Mouse (Mus musculus): ENCODE results near the gene Apba1. TPM values are rescaled to one million over a fixed set of nuclear protein-coding genes. Genes with fewer than 3 reads are reported as not detected.

Apba1 gene
- polyA plus RNA-seq, 1 experiment from 2014 or later, result 0.02 TPM

DNA sequence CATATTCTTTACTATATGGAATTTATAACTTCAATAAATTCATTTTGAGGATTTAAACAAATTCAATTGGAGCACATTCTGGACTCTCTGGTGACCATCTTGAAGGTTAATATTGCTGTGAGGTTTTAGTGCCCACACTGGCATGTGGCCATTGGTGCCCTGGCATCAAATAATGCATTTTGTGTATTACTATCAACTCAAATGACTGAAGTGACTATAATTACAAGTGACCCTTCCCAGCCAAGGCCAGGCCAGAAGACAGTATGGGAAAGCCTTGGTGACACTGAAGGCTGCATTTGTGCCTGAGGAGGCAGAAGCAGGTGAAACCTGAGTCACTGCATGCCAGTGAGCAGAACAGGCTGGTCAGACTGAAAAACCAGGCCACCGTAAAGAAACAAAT is 50.5 kb downstream of the Apba1 start:
- DNase-seq, result no peak
- Histone ChIP-seq H3K9ac (no peak overlapping the region), H3K9me3 (replicated peaks) (no peaks in the 10 kb centered on the region), H3K27ac (no peak overlapping the region), H3K36me3 (no peaks in the 10 kb centered on the region), H3K27me3 (no peaks in the 10 kb centered on the region), H3K4me2 (no peak overlapping the region), H3K4me3 (replicated peaks) (no peak overlapping the region), H3K4me1 (replicated peaks) (no peaks in the 10 kb centered on the region)
- ATAC-seq (ENCODE audit: low read depth), result no peak
- 85% methylated on average over 1 of the region's 1 CpGs for WGBS (ENCODE audit: insufficient replicate concordance)

DNA sequence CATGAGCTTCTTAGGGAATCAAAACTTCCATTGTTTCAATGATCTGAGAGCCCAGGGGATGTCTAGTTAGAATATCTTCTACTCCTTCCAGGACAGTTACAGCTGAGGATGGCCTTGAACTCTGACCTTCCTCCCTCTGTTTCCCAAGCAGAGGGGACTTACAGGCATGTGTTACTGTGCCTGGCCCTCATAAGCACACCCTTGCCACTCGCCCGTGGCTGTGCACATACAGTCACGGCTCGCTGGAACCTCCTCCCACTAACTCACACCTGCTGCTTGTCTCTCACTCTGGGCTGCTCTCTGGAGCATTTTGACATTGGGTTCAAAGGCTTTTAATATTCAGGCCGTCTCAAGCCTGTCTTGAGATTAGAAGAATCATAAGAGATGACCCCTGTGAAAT is 51.8 kb downstream of the Apba1 start:
- Histone ChIP-seq H3K36me3 (no peaks in the 10 kb centered on the region), H3K9ac (no peak overlapping the region), H3K4me1 (replicated peaks) (no peaks in the 10 kb centered on the region), H3K27ac (no peak overlapping the region), H3K4me3 (replicated peaks) (no peak overlapping the region), H3K27me3 (no peaks in the 10 kb centered on the region), H3K9me3 (replicated peaks) (no peaks in the 10 kb centered on the region), H3K4me2 (no peak overlapping the region)
- WGBS (ENCODE audit: insufficient replicate concordance), result 63% methylated on average over 5 of the region's 5 CpGs
- DNase-seq (no peak), ATAC-seq (ENCODE audit: low read depth) (no peak)

DNA sequence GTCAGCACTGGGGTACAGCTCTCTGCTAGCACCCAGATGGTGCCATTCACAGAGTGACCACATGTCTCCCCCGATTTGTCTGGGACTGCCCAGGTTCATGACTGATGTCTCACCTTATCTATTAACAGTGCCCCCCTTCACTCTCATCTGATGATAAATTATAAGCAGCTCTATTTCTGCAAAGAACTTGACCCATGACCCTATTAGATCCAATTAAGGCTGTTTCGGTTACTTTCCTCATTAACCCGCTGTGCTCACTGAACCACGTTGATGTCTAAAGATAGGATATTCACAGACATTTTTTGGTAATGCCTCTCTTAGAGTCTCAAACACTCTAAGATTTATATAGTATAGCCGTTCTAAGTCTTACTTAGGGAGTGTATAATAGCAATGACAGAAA is 52.3 kb downstream of the Apba1 start:
- ATAC-seq (ENCODE audit: low read depth), result no peak

DNA sequence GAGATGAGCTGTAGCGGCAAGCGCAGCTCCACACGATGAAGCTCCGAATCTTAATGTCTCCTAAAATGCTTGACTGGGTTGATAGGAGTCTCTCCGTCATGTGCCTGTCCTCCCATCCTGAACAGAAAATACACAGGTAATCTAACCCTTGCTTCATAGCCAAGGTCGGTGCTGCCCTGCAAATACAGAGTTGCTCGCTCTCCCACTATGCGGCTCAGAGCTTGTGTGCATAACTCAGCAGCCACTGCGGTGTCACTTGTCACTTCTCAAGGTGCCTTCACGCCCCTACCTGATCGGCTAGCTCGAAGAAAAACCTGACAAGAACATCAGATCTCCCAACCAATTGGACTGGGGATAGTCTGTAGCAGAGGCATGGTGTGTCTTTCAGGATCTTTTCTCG is 58.1 kb downstream of the Apba1 start:
- no peak overlapping the region for H3K9ac ChIP-seq
- WGBS (ENCODE audit: insufficient replicate concordance), result 75% methylated on average over 13 of the region's 13 CpGs
- no peak overlapping the region for H3K27ac ChIP-seq
- DNase-seq (no peak), ATAC-seq (ENCODE audit: low read depth) (no peak)
- H3K27me3 ChIP-seq, result no peaks in the 10 kb centered on the region
- H3K36me3 ChIP-seq, result no peaks in the 10 kb centered on the region
- H3K9me3 ChIP-seq (replicated peaks), result no peaks in the 10 kb centered on the region
- H3K4me2 ChIP-seq, result no peak overlapping the region
- no peaks in the 10 kb centered on the region for H3K4me1 ChIP-seq (replicated peaks)
- H3K4me3 ChIP-seq (replicated peaks), result no peak overlapping the region

More for the DNA sequence above, 52.3 kb downstream of the Apba1 start:
- Histone ChIP-seq H3K36me3 (no peaks in the 10 kb centered on the region), H3K4me1 (replicated peaks) (no peaks in the 10 kb centered on the region), H3K4me2 (no peak overlapping the region), H3K27me3 (no peaks in the 10 kb centered on the region), H3K27ac (no peak overlapping the region), H3K9me3 (replicated peaks) (no peaks in the 10 kb centered on the region), H3K9ac (no peak overlapping the region), H3K4me3 (replicated peaks) (no peak overlapping the region)
- DNase-seq, result no peak
- 70% methylated on average over 5 of the region's 5 CpGs for WGBS (ENCODE audit: insufficient replicate concordance)

DNA sequence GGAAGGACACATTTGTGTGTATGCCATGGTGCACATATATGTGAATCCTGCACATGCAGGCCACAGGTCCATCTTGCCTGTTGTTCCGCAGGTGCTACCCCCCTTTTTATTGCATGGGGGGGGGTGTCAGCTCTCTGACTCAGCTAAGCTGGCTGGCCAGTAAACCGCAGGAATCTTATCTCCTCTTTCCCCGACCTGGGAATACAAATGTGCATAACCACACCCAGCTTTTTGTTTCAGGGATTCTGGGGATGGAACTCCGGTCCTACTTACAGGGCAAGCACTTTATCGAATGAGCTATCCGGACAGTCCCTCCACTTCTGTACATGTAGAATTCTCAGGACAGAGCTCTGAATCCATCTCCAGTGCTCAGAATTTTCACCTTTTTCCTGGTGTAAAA is 58.5 kb downstream of the Apba1 start:
- no peak overlapping the region for H3K27ac ChIP-seq
- no peaks in the 10 kb centered on the region for H3K27me3 ChIP-seq
- no peak overlapping the region for H3K4me2 ChIP-seq
- H3K9me3 ChIP-seq (replicated peaks), result no peaks in the 10 kb centered on the region
- ATAC-seq (ENCODE audit: low read depth), result no peak
- no peak for DNase-seq
- WGBS (ENCODE audit: insufficient replicate concordance), result 53% methylated on average over 6 of the region's 6 CpGs
- no peaks in the 10 kb centered on the region for H3K4me1 ChIP-seq (replicated peaks)
- H3K4me3 ChIP-seq (replicated peaks), result no peak overlapping the region
- no peak overlapping the region for H3K9ac ChIP-seq
- H3K36me3 ChIP-seq, result no peaks in the 10 kb centered on the region

DNA sequence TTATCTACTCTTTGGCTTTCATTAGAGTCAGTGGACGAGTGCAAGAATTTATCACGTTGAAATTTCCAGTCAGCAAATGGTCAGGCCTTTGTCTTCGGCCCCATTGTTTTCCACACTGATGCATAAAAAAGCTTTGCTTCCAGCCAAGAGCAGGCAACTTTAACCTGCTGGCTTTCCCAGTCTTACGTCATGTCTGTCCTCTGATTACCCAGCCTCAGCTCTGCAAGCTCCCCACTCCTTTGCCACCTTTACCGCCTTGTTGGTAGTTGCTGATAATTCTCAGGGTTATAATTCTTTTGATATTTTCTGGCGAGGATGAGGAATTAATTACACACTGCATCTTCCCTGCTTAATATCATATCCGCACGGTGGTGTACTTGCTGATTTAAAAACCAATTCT is 61.2 kb downstream of the Apba1 start:
- Histone ChIP-seq H3K4me1 (replicated peaks) (no peaks in the 10 kb centered on the region), H3K4me2 (no peak overlapping the region), H3K9me3 (replicated peaks) (no peaks in the 10 kb centered on the region), H3K27ac (no peak overlapping the region), H3K9ac (no peak overlapping the region), H3K36me3 (no peaks in the 10 kb centered on the region), H3K4me3 (replicated peaks) (no peak overlapping the region), H3K27me3 (no peaks in the 10 kb centered on the region)
- 59% methylated on average over 8 of the region's 8 CpGs for WGBS (ENCODE audit: insufficient replicate concordance)
- no peak for ATAC-seq (ENCODE audit: low read depth)
- no peak for DNase-seq

DNA sequence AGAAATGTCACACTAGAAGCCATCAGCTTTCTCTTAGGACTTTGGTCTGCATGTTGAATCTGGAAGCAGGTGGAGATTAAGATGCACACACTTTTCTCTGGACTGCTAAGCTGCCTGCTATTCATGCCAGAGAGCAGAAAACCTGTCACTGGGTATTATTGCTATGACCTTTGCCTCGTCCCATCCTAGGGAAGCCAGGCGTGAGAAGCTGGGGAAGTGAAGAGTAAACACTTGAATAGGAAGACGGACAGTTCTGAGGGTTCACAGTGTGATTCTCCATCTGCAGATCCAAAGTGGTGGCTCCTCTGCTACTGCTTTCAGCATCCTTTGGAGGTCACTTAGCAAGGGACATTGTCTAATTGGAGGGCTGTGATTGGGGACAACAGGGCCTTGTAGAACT is 63.8 kb downstream of the Apba1 start:
- no peak for ATAC-seq (ENCODE audit: low read depth)
- Histone ChIP-seq H3K36me3 (no peaks in the 10 kb centered on the region), H3K27me3 (no peaks in the 10 kb centered on the region), H3K4me3 (replicated peaks) (no peak overlapping the region), H3K4me2 (no peak overlapping the region), H3K4me1 (replicated peaks) (no peaks in the 10 kb centered on the region), H3K27ac (no peak overlapping the region), H3K9me3 (replicated peaks) (no peaks in the 10 kb centered on the region), H3K9ac (no peak overlapping the region)
- no peak for DNase-seq
- WGBS (ENCODE audit: insufficient replicate concordance), result 48% methylated on average over 3 of the region's 3 CpGs

DNA sequence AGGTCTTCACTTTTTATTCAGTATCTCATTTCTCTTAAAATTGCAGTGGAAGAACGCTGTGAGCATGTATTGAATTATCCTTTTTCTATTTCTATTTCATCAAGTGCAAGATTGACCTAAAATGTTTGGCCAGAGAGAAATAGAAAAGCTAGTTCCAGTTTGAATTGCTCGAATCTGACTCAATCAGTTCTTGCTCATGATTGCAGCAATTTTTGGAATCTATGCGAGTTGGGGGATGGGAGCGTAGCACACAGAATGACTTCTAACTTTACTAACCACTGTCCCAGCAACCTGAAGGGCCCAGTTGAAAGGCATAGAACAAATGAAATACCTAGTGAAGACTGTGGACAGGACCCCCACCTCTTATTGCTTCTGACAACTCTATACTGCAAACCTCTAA is 64.8 kb downstream of the Apba1 start:
- Histone ChIP-seq H3K36me3 (no peaks in the 10 kb centered on the region), H3K4me3 (replicated peaks) (no peak overlapping the region), H3K27ac (no peak overlapping the region), H3K9ac (no peak overlapping the region), H3K4me2 (no peak overlapping the region), H3K4me1 (replicated peaks) (no peaks in the 10 kb centered on the region), H3K27me3 (no peaks in the 10 kb centered on the region), H3K9me3 (replicated peaks) (no peaks in the 10 kb centered on the region)
- WGBS (ENCODE audit: insufficient replicate concordance), result 66% methylated on average over 4 of the region's 4 CpGs
- ATAC-seq (ENCODE audit: low read depth) (no peak), DNase-seq (no peak)

DNA sequence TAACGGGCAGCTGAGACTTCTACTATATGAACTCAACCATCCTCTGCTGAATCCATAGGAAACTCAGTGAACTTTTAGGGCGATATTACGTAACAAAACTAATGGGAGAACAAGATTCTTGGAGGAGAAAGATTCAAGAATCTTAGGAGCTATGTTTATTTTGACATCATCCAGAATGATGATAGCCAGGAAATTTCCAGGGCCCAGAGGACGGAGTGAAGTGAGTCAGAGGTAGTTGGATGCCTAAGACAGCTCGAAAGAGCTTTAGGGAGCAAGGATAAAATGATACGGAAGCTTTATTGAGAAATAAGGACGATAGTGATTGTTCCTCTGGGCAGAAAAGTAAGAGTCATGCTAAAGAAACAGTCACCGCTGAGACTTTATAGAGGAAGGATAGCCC is 67.6 kb downstream of the Apba1 start:
- H3K4me2 ChIP-seq, result no peak overlapping the region
- H3K36me3 ChIP-seq, result no peaks in the 10 kb centered on the region
- H3K27me3 ChIP-seq, result no peaks in the 10 kb centered on the region
- no peak for ATAC-seq (ENCODE audit: low read depth)
- no peak for DNase-seq
- H3K4me1 ChIP-seq (replicated peaks), result no peaks in the 10 kb centered on the region
- no peak overlapping the region for H3K4me3 ChIP-seq (replicated peaks)
- no peak overlapping the region for H3K27ac ChIP-seq
- no peak overlapping the region for H3K9ac ChIP-seq
- no peaks in the 10 kb centered on the region for H3K9me3 ChIP-seq (replicated peaks)
- WGBS (ENCODE audit: insufficient replicate concordance), result 64% methylated on average over 8 of the region's 8 CpGs

DNA sequence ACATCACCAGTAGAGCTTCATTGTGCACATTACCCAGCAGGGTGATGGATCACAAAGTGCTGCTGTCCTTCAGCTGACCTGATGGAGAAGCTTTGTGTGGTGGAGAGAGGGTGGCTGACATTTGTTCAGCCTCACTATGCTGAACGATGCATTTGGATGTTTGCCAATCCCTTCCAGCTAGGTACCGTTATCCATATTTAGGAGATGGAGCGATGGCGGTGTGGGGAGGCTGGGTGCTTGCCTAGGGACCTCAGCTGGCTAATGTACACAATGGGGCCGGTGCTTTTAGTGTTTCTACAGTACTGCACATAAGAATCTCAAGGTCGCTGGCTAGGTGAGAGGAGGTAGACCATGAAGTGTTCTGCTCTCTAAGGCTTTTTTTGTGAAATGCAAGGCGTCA is 72.1 kb downstream of the Apba1 start:
- H3K4me2 ChIP-seq, result no peak overlapping the region
- ATAC-seq (ENCODE audit: low read depth) (no peak), DNase-seq (no peak)
- WGBS (ENCODE audit: insufficient replicate concordance), result 72% methylated on average over 7 of the region's 7 CpGs
- no peaks in the 10 kb centered on the region for H3K4me1 ChIP-seq (replicated peaks)
- H3K36me3 ChIP-seq, result no peaks in the 10 kb centered on the region
- H3K9ac ChIP-seq, result no peak overlapping the region
- H3K27me3 ChIP-seq, result no peaks in the 10 kb centered on the region
- no peak overlapping the region for H3K27ac ChIP-seq
- no peaks in the 10 kb centered on the region for H3K9me3 ChIP-seq (replicated peaks)
- H3K4me3 ChIP-seq (replicated peaks), result no peak overlapping the region

DNA sequence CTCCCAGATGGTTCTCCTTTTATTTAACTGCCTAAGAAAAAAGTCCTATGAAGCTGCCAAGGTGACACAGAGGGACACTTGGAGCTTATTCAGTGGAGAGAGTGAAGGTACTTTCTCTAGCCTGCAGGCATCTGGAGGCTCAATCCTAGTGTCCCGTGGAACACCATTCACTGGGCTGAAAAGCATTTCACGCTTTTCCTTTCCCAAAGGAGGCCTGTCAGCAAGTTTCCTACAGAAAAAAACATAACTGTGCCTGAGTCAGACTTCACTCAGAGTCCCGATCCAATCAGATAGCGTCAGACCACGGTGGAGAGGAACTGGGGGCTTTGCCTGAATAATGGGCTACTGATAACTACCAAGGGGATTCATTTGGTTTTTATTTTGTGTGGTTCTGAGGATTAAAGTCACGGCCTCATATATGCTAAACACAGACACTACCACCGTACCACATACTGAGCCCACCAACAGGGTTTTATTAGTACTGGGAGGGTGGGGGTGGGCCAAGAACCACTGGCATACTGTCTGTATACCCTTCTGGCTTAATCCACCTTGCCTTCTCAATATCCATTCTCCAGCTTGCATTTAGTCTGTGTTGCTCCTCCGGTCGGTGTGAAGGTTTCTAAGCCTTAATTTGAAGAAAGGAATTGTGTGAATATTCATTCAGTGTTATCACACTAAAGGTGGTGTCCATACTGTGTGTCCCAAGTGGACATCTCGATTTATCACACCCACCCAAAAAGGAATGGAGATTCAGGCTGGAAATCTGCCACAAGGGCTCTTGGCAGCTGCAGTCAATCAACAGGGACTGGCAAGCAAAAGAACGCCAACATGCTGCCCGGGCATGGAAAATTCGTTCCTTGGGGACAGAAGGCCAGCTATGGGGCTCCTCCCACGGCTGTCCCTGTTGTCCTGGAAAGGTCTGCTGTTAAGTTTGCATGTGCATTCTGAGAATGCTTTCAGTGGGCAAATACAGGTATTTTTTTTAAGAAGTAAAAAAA is 75.3 kb downstream of the Apba1 start:
- no peak overlapping the region for H3K4me2 ChIP-seq
- ATAC-seq (ENCODE audit: low read depth), result no peak
- DNase-seq, result no peak
- no peak overlapping the region for H3K9ac ChIP-seq
- no peak overlapping the region for H3K4me3 ChIP-seq (replicated peaks)
- no peaks in the 10 kb centered on the region for H3K9me3 ChIP-seq (replicated peaks)
- 57% methylated on average over 14 of the region's 14 CpGs for WGBS (ENCODE audit: insufficient replicate concordance)
- no peak overlapping the region for H3K27ac ChIP-seq
- no peaks in the 10 kb centered on the region for H3K4me1 ChIP-seq (replicated peaks)
- H3K36me3 ChIP-seq, result no peaks in the 10 kb centered on the region
- H3K27me3 ChIP-seq, result no peaks in the 10 kb centered on the region

DNA sequence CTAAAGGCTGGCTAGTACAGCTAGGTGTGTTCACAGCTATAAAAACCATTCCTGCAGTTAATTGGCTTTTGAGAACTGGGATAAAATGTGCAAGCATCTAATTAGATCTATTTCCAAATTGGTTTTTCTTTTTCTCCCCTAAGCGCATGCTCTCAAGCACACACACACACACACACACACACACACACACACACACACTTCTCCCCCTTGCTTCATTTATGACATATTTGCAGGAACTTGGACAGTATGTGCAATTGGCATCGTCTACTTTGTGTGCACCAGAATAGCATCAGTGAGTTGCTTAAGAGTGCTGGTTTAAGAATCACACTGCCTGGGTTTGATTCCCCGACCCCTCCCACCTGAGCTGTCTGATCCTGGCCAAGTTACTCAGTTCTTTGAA is 76.0 kb downstream of the Apba1 start:
- Histone ChIP-seq H3K9ac (no peak overlapping the region), H3K9me3 (replicated peaks) (0 out of 2 replicates have a peak, but pooled peaks cover 2% of the 10 kb centered on the region), H3K4me1 (replicated peaks) (no peaks in the 10 kb centered on the region), H3K4me2 (no peak overlapping the region), H3K36me3 (no peaks in the 10 kb centered on the region), H3K27ac (no peak overlapping the region), H3K27me3 (no peaks in the 10 kb centered on the region), H3K4me3 (replicated peaks) (no peak overlapping the region)
- DNase-seq (no peak), ATAC-seq (ENCODE audit: low read depth) (no peak)
- WGBS (ENCODE audit: insufficient replicate concordance), result 74% methylated on average over 3 of the region's 3 CpGs

Measured in liver, embryonic 13.5 days (tissue).